Mouse (Mus musculus) B cell, adult 62 days (primary cell): Measurements from ENCODE around the gene Rlbp1. TPM values are rescaled to one million over a fixed set of nuclear protein-coding genes. Genes with fewer than 3 reads are reported as not detected.

ENCODE experiments used
- total RNA-seq: library from RNA; stranded (reverse); gene quantifications from 4 replicates; pipeline ENCODE4 v1.2.4, GENCODE M21; 2023

The Rlbp1 gene
- not detected in 4 replicates for total RNA-seq

GRCm38 (mm10) chr7:79386422-79387133 lies at the start of gene Rlbp1:
Rlbp1 (minus strand) TSS chr7:79387048.

GRCm38 (mm10) chr7:79391883-79392649 lies 5.2 kb upstream of the Rlbp1 start, which contains the start of gene Fanci:
Fanci (plus strand) TSS chr7:79391929.

Other genes starting within 250 kb of the Rlbp1 start
- gene Mfge8, start 238.0 kb downstream of the Rlbp1 start, total RNA-seq: 19.0 to 27.3 TPM (median 22.8 TPM) in 4 replicates
- gene Abhd2, start 113.8 kb downstream of the Rlbp1 start, total RNA-seq: 71.7 to 77.7 TPM (median 73.7 TPM) in 4 replicates
- gene Fanci, start 4.9 kb upstream of the Rlbp1 start, total RNA-seq: 2.6 to 6.2 TPM (median 3.0 TPM) in 4 replicates
- 161 to 172 TPM (median 167 TPM) in 4 replicates for gene Polg, start 79.3 kb upstream of the Rlbp1 start, total RNA-seq
- gene Rhcg, start 230.6 kb upstream of the Rlbp1 start, total RNA-seq: not detected in 4 replicates